Mouse (Mus musculus) limb, embryonic 14.5 days (tissue): ENCODE measurements around the gene S100a16. TPM values are rescaled to one million over a fixed set of nuclear protein-coding genes. Genes with fewer than 3 reads are reported as not detected.

ENCODE experiments used
- ATAC-seq: fragments of 200-750 bp; cut with Nextera tagmentation; 2 replicates; pipeline ENCODE4 v1.8.0; 2017; ENCODE audit warnings: low read depth, moderate number of reproducible peaks, moderate TSS enrichment; ENCODE audit not compliant: low FRiP score
- DNase-seq: peaks from one replicate; pipeline ENCODE4 v3.0.0-alpha.2; 2015; ENCODE audit warnings: low spot score
- H3K27ac ChIP-seq: fragments of 300-500 bp; sonication (generic); replicated peaks from 2 replicates; pipeline ENCODE4 v1.5.1; 2014; ENCODE audit warnings: low read depth, mild to moderate bottlenecking, low read length, moderate library complexity, mixed read lengths
- H3K27me3 ChIP-seq: fragments of 300-500 bp; sonication (generic); 2 replicates; pipeline ENCODE4 v1.6.1; 2014; ENCODE audit warnings: low read length, mixed read lengths; ENCODE audit not compliant: control insufficient read depth, insufficient read depth
- H3K36me3 ChIP-seq: fragments of 300-500 bp; sonication (generic); 2 replicates; pipeline ENCODE4 v1.6.1; 2014; ENCODE audit warnings: mild to moderate bottlenecking, low read length, moderate library complexity, mixed read lengths; ENCODE audit not compliant: control insufficient read depth, insufficient read depth
- H3K4me1 ChIP-seq: fragments of 300-500 bp; sonication (generic); 2 replicates; pipeline ENCODE4 v1.6.1; 2014; ENCODE audit warnings: antibody characterized with exemption, low read length, mixed read lengths; ENCODE audit not compliant: control insufficient read depth, insufficient read depth
- H3K4me2 ChIP-seq: fragments of 300-500 bp; sonication (generic); replicated peaks from 2 replicates; pipeline ENCODE4 v1.6.1; 2014; ENCODE audit warnings: low read depth, mild to moderate bottlenecking, low read length, moderate library complexity; ENCODE audit not compliant: severe bottlenecking
- H3K4me3 ChIP-seq: fragments of 300-500 bp; sonication (generic); replicated peaks from 2 replicates; pipeline ENCODE4 v1.5.1; 2014; ENCODE audit warnings: low read length
- H3K9ac ChIP-seq: fragments of 300-500 bp; sonication (generic); 2 replicates; pipeline ENCODE4 v1.6.1; 2014; ENCODE audit warnings: mild to moderate bottlenecking, low read depth, low read length, moderate library complexity; ENCODE audit not compliant: severe bottlenecking
- H3K9me3 ChIP-seq: fragments of 300-500 bp; sonication (generic); 2 replicates; pipeline ENCODE4 v1.6.1; 2016; ENCODE audit warnings: low read length; ENCODE audit not compliant: control insufficient read depth
- POLR2A ChIP-seq: fragments of 200-500 bp; IDR thresholded peaks from 2 replicates; pipeline ENCODE4 v1.8.0; 2012; ENCODE audit warnings: inconsistent platforms, mild to moderate bottlenecking, moderate library complexity, borderline replicate concordance; ENCODE audit not compliant: insufficient read depth, insufficient read length; ENCODE audit errors: extremely low read depth
- WGBS: fragments of 180-500 bp; shearing (Covaris S2); extraction: QIAGEN DNeasy Blood & Tissue Kit; methylation state at CpG from one replicate; pipeline ENCODE4 v1.1.7; 2014; 5-methylcytosine and 5-hydroxymethylcytosine counted together
- polyA plus RNA-seq, 2 experiments: library from polyadenylated mRNA; depleted of rRNA in 1 of 2; stranded (reverse) in 1 of 2; unstranded in 1 of 2; fragments of >200 nt; fragmentation: Nextera tagmentation in 1 of 2; extraction: Ambion mirVana in 1 of 2; gene quantifications; 2 replicates each; pipeline versions ENCODE4 v1.2.1 to v1.2.3; 2012 to 2014

The S100a16 gene
- polyA plus RNA-seq, 2 experiments, result 88.6 to 269 TPM

DNA sequence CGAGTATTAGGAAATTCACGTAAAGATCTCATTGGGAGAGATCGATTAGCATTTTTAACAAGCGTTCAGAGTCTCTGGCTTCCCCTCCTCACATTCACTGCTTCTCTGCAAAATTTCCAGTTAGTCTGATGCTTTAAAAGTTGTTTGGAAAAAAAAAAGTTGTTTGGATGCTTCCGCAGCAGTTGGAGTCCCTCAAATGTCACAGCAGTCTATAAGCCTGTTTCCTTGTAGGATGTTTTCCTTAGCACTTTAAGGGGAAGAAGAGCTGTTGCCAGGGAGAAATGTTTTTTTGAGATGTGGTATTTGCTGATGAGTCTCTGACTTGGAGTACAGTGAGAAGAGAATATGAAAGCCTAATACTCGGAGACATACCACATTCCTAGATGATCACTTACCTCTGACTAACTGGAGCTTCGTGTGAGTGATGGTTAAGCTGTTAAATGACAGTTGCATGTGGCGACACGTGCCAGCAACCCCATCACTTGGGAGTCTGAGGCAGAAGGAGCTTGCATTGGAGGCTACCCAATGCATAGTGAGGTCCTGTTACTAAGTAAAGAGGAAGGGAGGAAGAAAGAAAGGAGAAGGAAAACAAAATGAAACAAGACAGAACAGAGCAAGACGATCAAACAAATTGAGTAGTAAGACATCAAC is 39.4 kb downstream of the S100a16 start:
- H3K27me3 ChIP-seq, result no peaks in the 10 kb centered on the region
- no peak overlapping the region for H3K27ac ChIP-seq
- no peak for ATAC-seq
- no peaks in the 10 kb centered on the region for H3K36me3 ChIP-seq
- peaks cover 4% of the 10 kb centered on the region; the same call in 1 of the 2 replicates for H3K4me1 ChIP-seq
- WGBS, result 70% methylated on average over 10 of the region's 10 CpGs
- H3K4me2 ChIP-seq, result no peak overlapping the region
- H3K9me3 ChIP-seq, result no peaks in the 10 kb centered on the region
- no peak for DNase-seq
- H3K4me3 ChIP-seq, result no peak overlapping the region
- no peak overlapping the region for H3K9ac ChIP-seq
- no peak for TF ChIP-seq POLR2A

- Histone ChIP-seq H3K9ac (no peak overlapping the region), H3K27me3 (no peaks in the 10 kb centered on the region), H3K9me3 (no peaks in the 10 kb centered on the region), H3K4me1 (peaks cover 4% of the 10 kb centered on the region; the same call in 1 of the 2 replicates), H3K36me3 (no peaks in the 10 kb centered on the region), H3K27ac (no peak overlapping the region), H3K4me2 (no peak overlapping the region), H3K4me3 (no peak overlapping the region)
- TF ChIP-seq POLR2A, result no peak
- 47% methylated on average over 7 of the region's 7 CpGs for whole genome bisulfite sequencing
- ATAC-seq (no peak), DNase-seq (peak; percentile 42)
Observed at GRCm38 (mm10) chr3:90579433-90579832, 42.4 kb downstream of the S100a16 start.

GRCm38 (mm10) chr3:90581141-90581540 is 44.1 kb downstream of the S100a16 start:
- Histone ChIP-seq H3K9ac (no peak overlapping the region), H3K27me3 (no peaks in the 10 kb centered on the region), H3K36me3 (no peaks in the 10 kb centered on the region), H3K9me3 (no peaks in the 10 kb centered on the region), H3K4me3 (no peak overlapping the region), H3K4me2 (no peak overlapping the region), H3K27ac (no peak overlapping the region), H3K4me1 (peaks cover 7% of the 10 kb centered on the region)
- DNase-seq, result no peak
- TF ChIP-seq POLR2A, result no peak
- no peak for ATAC-seq
- WGBS, result 95% methylated on average over 5 of the region's 5 CpGs

DNA sequence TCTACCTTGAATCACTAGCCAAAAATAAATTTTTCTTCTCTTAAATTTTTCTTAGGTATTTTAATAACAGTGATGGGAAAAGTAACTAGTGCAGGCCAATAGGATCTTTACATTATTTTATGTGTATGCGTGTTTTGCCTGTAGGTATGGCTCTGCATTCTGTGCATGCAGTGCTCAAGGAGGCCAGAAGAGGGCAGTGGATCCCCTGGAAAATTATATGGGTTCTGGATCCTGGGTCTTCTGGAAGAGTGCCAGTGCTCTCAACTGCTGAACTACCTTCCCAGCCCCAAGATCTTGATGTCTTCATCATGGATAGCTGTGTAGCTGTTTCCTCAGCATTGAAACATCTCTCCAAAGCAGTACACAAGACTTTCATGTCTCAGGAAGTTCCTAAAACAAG is 45.1 kb downstream of the S100a16 start:
- H3K36me3 ChIP-seq, result no peaks in the 10 kb centered on the region
- H3K4me3 ChIP-seq, result no peak overlapping the region
- no peaks in the 10 kb centered on the region for H3K9me3 ChIP-seq
- peaks cover 12% of the 10 kb centered on the region for H3K4me1 ChIP-seq
- H3K9ac ChIP-seq, result no peak overlapping the region
- DNase-seq (no peak), ATAC-seq (no peak)
- H3K4me2 ChIP-seq, result no peak overlapping the region
- 87% methylated on average over 1 of the region's 1 CpGs for WGBS
- TF ChIP-seq POLR2A, result no peak
- H3K27me3 ChIP-seq, result no peaks in the 10 kb centered on the region
- H3K27ac ChIP-seq, result no peak overlapping the region

DNA sequence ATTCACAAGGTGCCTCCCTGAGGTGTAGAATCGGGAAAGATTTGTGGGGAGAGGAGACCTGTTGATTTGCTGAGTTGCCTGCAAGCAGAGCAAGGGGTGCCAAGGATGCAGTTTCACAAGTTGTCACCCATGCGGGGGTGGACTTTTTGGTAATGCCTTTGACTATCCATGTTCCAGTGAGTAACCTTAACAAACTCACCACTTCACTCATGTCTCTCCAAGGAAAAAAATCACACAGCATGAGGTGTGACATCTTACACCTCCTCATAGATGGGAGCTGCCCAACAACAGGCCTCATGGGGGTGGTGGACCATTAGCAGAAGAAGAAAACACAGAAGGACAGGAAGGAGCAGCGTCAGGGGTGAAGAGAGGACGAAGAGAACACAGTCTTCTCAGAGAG is 45.5 kb downstream of the S100a16 start:
- no peak for ATAC-seq
- 83% methylated on average over 4 of the region's 4 CpGs for WGBS

More for the DNA sequence above, 45.5 kb downstream of the S100a16 start:
- DNase-seq, result no peak
- Histone ChIP-seq H3K4me1 (peaks cover 12% of the 10 kb centered on the region), H3K9me3 (no peaks in the 10 kb centered on the region), H3K27ac (no peak overlapping the region), H3K36me3 (no peaks in the 10 kb centered on the region), H3K27me3 (no peaks in the 10 kb centered on the region), H3K9ac (no peak overlapping the region), H3K4me2 (no peak overlapping the region), H3K4me3 (no peak overlapping the region)
- no peak for TF ChIP-seq POLR2A
